Mouse (Mus musculus) erythroblast, embryonic 14.5 days (primary cell): ENCODE measurements at regions not wholly inside any gene's neighbourhood (a gene's known extent, or its start where the extent isn't known, plus 50 kb on each side); places are given as distances from the start of the nearest gene placed in this dataset.

ENCODE experiments used
- GATA1 ChIP-seq: IDR thresholded peaks from 2 replicates; pipeline ENCODE4 v1.6.1; 2012; ENCODE audit warnings: low read length, inconsistent platforms, mixed read lengths
- TAL1 ChIP-seq: IDR thresholded peaks from 3 replicates; pipeline ENCODE4 v1.6.1; 2012; ENCODE audit warnings: low read length, inconsistent platforms, mixed read lengths

- TF ChIP-seq TAL1 (no peak), GATA1 (no peak)
These were observed 227.2 kb upstream of the Ccdc122 start for GRCm38 (mm10) chr14:76809411-76809810.
